Mouse (Mus musculus): Measurements from ENCODE around the gene Zc3h15.
"Not testable (repeated sequence)": the region's sequence is repeated elsewhere in the genome, so short reads cannot be mapped to it uniquely, and the experiment has no call there.

Zc3h15 gene

DNA sequence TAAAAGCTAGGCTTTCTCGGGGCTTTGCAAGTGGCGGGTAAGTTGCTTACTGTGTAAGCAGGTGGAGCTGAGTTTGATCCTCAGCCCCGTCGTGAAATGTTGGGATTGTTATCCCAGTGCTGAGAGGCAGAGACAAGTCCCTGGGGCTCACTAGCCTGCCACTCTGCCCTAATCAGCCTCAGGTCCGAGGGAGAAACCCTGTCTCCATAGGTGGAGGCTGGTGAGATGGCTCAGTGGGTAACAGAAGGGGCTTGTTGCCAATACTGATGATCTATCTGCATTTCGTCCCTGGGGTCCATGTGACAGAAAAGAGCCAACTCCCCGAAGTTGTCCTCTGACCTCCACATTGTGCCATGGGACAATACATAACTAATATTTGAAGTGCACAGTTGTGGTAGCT lies 30.2 kb downstream of the Zc3h15 start:
- no peak for DNase-seq (ENCODE audit: low spot score)

DNA sequence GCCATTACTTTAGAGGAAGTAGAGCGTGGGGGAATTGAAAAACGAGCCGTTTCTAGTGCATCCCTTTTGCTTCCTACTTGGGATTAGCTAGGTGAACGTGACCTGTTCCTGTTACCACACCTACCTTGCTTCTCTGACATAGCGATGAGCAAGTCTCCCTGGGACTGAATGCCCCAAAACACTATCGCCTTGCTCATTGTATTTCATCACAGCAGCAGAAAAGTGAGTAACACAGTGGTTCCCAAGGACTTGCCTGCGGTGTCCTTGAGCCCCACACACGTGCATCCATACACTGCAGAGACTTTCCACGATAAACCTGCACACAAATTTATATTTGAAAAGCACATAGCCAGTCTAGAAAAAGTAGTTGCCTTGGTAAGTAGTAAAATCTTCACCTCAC lies 30.7 kb downstream of the Zc3h15 start:
- DNase-seq (ENCODE audit: low spot score) = no peak

DNA sequence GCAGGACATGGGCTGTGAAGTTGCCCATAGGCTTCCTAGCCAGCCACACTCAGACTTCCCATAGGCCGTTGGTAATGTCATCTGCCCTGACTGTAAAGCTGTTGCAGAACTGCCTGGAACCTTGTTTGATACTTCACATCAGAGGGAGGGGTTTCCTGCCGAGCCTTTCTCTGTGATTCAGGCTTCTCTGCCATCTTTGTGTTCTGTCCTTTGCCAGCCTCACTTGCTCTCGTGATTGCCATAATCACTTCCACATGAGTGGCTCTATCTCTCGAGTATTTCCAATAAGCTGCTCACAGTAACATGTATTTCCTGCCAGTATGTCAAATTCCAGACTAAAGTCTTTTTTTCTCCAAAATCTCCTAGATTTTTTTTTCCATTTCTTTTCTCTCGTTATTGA lies 31.4 kb downstream of the Zc3h15 start:
- no peak for DNase-seq (ENCODE audit: low spot score)

DNA sequence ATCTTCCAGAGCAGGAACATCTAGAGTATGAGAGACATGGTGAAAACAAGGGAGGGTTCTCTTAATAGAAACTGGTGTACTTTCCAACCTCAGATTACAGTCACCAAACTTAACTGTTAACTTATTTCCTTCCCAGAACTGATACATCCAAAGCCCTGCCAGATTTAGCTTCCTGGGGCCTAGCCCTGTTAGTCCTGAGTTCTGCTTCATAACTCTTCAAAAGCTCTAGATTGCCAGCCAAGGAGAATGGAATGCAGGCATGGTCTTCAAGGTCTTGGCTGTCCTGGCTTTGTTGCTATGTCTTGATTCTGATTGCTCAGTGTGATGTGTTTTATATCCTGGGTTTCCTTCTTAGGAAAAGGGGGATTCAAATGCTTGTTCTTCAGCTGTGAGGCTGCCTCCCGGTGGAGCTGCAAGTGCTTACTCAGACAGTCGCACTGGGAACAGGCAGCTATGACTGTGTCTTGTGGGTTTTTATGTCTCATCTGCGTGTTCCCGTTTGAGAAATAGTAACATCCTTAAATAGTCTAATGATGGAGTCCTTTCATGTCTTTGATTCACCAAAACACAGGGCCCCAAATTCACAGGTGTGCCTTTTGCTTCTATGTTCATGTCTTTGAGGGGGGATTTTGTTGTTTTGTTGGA lies 32.1 kb downstream of the Zc3h15 start:
- no peak for DNase-seq (ENCODE audit: low spot score)

DNA sequence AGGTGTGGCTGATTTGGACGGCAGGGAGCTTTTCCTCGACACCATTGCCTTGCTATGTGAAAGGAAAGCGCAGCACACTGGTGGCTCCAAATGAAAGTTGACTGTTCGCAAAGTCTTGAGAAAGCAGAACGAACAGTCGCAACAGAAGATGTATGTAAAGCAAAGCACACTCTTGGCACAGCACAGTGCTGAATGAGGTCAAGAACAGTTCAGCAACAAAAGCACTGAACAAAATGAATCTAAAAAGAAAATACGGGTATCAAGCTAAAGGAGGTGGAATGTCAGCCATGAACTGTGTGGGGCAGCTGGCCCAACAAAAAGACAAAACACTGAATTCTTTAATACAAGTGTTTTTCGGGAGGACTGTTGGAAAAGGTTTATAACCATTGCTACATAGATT lies 37.1 kb downstream of the Zc3h15 start:
- DNase-seq (ENCODE audit: low spot score) = no peak

DNA sequence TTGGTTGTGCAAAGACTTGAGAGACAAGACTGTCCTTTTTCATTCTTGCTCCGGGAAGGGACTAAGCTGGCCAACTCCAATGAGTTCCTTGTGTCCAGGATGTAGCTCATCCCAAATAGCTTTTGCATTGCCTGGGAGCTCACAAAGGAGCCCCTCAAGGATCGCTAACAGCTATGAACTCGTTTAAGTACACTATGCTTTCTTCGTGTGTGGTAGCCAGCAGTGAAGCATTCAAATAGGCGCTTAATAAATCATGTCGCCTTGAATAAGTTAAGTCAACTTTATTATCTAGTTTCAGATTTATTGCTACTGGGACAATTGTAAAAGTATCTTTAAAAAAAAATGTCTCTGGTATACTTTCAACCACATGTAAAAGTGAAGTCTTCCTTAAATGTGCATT lies 37.5 kb downstream of the Zc3h15 start:
- DNase-seq (ENCODE audit: low spot score) = no peak

DNA sequence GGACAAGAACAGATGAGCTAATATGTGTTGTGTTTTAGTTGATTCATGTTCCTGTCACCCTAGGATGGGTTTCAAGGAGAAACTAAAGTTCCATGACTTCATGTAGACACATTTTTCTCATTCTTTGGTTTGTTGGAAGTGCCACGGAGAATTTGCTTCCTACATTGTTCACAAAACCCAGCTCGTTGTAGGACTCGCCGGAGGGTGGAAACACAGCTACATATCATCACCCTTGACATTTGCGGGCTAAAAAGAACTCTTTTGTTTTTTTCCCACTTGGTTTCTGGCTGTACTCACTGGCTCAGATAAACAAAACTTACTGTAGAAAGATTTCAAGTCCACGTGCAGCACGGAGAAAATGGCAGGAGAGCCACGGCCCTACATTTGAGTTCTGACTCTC lies 38.0 kb downstream of the Zc3h15 start:
- DNase-seq (ENCODE audit: low spot score) = no peak

DNA sequence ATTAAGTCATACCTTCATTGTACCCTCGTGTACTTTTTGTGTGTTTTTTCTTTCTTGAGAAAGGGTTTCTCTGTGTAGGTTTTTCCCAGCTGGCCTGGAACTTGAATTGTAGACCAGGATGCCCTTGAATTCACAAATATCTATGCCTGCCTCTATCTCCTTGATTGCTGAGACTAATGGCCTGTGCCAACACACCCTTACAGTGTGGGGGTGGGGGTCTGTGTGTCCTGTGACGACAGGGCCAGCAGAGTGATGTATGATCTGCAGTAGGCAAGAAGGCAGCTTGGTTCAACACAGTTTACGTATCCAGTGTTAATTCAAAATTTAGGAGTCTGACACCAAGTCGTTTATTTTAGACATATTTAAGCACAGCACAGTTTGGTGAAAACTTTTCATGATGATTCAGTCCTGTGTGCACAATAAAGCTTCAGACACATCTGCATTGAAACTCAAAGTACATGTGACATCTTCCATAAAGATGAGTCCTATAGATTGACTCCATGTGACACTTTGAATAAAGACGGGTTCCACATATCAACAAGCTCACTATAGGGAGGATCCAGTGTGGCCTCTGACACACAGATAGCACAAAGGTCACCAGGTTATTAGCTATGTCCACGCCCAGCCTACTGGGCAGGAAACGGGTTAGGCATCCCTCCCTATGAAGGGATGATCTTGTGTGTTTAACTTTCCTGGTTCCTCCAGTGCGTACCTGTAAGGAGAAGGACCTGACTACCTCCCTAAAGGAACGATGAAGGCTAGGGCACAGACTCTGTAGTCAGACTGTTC lies 39.7 kb downstream of the Zc3h15 start:
- no peak for DNase-seq (ENCODE audit: low spot score)

DNA sequence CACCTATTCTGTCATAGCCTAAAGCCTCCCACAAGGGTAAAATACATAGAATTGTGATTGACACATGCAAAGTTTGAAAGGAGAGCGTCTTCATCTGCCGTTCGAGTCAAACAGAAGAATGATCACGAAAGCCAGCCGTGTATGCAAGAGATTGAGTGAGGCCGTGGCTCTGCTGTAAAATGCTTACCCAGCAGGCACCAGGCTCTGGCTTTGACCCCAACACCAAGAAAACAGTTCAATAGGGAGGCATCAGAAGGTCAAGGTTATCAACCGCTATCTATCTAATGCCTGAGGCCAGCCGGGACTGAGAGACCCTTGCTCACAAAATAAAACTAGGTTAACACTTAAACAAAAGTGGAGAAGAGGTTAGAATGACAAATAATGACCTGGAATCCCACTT lies 40.5 kb downstream of the Zc3h15 start:
- DNase-seq (ENCODE audit: low spot score) = no peak

DNA sequence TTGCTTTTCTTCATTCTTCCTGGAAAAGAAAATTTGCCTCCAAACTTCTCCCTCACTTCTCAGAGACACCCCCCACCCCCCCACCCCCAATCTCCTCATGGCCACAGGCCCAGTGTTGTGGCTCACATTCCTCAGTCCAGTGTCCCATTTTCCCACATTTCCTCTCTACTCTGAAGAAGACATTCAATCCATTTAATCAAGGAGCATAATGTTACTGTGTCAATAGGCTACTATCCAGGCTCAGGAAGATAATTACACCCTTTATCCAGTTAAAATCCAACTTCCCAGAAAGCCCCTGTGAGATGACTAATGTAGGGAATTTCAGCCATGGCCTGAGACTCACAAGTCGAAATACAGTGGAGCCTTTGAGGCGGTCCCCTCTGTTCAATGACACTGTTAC lies 46.1 kb downstream of the Zc3h15 start:
- no peak for DNase-seq (ENCODE audit: low spot score)

DNA sequence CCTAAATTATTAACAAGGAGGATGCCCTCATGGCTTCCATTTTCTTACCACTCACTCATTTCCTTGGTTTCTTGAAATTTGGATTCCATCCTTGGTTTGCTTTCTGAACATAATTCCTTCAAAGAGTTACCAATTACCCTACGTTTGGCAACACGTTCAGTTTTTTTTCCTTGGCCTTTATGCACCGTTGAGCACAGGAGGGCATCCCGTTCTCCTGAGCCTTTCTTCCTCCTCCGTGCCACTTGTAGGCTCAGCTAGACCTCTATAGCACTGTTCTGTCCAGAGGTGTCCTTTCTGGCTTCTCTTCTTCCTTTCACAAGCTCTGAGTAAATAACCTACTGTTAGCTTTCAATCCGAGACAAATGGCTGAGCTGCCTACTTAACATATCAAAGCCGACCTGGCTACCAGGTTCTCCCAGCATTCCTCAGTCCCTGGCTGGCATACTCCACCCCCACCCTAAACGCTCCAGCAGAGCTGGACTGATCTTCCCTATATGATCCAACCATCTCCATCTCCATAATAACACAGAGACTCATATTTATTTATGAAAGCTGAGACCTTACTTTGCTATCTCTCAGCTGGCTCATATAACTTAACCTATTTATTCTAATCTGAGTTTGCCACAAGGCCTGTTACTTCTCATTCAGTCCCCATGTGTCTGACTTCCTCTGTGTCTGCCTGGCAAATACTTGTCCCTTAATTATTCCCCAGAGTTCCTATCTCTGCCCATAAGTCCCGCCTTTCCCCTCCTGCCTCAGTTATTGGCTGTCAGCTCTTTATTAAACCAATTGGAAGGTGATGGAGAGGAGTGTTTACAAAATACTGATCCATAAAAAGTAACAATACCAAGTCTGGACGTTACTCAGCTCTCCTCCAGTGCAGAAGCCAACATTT lies 48.7 kb downstream of the Zc3h15 start:
- DNase-seq (ENCODE audit: low spot score) = no peak

DNA sequence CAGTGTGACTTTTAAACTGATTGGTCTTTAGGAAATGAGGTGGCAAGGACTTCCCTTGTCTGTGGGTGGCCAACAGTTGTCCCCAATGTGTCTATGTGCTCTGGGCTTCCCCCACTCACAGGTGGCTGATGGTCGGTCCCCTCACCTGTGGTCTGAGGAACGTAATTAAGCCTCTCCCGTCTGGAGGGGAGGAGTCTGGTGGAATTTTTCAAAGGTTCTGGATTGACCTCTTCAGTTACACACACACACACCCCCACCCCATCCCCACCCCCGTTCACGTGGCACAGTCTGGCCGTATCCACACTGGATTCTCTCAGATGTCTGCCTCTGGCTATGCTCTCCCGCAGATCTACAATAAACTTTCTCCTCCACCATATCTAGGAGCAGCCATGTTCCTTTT lies 49.8 kb downstream of the Zc3h15 start:
- no peak for DNase-seq (ENCODE audit: low spot score)

DNA sequence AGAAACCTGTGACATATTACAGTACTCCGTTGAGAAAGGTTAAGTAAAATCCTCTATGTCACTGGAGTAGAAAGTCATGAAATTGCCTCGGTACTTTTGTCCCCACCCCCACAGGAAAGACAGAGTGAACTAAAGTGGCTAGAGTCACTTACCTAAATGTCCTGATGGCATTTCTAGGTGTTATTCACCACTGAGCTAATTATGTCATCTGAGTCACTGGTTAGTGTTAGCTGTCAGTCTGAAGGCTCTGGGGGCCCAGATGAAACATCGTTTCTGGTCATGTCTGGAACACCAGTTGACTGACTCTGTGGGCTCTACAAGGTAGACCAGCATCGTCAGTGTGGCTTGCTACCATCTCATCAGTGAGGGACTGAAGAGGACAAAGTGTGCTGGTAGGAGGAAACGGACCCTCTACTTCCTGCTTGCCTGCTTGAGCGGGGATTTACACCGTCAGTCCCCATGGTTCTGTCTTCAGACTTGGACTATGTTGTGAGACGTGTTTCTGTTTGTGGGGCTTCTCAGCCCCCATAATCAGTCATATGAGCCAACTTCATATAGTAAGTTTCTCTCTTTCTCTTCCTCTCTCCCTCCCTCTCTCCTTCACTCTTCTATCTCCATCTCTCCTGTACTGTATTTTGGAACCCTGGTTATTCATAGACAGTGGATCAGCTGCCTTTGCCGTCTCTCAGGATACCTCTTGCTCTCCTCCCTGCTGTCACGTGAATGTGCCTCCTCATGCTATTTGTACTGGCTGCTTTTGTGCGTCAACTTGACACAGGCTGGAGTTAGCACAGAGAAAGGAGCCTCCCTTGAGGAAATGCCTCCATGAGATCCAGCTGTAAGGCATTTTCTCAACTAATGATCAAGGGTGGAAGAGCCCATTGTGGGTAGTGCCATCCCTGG lies 51.4 kb downstream of the Zc3h15 start:
- no peak for DNase-seq (ENCODE audit: low spot score)

DNA sequence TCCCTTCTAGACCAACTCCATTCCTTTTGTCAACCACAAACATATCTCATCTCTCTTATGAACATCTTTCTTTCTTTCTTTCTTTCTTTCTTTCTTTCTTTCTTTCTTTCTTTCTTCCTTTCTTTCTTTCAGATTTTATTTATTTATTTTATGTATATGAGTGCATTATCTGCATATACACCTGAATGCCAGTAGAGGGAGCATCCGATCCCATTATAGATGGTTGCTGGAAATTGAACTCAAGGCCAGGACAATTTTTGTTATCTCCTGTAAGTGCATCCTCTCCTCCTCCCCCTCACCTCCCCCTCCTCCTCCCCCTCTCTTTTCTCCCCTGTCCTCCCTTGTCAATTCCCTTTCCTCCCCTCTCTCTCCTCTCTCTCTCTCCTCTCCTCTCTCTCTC lies 54.2 kb downstream of the Zc3h15 start:
- DNase-seq (ENCODE audit: low spot score) = no peak

DNA sequence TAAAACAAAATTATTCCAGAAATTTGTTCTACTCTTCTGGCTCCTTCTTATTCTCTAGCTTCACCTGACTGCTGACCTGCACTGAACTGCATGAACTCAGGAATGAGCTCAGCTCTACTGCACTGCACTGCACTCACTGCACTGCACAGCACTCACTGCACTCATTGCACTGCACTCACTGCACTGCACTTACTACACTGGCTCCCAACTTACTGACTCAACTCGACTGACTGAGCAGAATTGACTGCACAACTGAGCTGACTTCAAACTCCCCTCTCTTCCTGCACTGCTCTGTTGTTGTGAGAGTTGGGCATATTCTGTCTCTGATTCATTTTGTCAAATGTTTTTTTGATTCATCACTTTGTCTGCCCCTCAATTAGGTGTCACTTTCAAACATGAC lies 55.1 kb downstream of the Zc3h15 start:
- no peak for DNase-seq (ENCODE audit: low spot score)

DNA sequence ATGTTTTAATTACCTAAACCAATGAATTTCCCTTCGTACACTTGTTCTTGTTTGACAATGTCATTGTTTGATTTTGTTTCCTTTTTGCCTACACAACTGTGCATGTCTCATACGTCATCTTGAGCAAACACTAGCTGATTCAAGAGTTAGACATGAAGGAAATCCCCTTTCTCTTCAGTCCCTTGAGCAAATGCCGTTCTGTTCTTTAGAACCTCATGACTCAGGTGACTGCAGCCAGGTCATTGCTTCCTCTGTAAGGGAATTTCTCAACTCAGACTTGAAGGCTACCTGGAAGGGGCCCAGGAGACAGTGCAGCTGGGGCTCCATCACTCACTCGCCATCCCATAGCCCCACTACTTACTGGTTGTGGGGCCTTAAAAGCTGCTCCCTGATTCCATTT lies 56.4 kb downstream of the Zc3h15 start:
- DNase-seq (ENCODE audit: low spot score) = no peak

DNA sequence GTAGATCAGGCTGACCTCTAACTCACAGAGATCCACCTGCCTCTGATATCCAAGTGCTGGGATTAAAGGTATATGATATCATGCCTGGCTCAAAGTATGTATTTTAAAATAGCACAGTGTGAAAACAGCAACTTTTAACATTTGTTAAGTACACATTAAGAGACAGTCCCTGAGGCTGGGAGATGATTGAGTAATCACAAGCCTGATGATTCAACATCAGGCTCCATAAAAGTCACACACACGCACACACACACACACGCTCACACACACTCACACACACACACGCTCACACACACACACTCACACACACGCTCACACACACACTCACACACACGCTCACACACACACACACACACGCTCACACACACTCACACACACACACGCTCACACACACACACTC lies 58.2 kb downstream of the Zc3h15 start:
- no peak for DNase-seq (ENCODE audit: low spot score)

DNA sequence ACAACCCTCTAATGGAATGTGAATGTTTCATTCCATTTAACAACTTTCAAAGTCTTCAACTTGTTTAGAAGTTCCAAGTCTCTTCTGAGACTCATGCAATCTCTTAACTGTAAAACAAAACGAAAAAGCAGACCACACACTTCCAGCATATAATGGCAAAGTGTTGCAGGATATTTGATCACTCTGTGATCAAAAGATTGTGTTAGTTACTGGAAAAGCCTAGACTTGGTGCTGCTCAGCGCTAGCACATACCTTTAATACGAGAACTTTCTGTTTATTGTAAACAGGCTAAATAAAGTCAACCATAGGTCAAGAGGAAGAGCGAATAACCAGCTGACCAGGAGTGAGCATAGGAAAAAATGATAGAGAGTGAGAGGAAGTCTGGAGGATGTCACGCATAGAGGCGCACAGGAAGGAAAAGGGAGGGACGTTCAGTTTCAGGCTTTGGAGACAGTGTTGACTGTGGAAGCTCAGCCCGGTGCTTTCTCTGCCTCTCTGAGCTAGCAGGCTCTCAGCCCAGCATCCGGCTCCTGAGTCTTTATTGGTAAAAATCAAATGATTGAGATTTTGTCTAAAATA lies 61.4 kb downstream of the Zc3h15 start:
- no peak for DNase-seq (ENCODE audit: low spot score)

DNA sequence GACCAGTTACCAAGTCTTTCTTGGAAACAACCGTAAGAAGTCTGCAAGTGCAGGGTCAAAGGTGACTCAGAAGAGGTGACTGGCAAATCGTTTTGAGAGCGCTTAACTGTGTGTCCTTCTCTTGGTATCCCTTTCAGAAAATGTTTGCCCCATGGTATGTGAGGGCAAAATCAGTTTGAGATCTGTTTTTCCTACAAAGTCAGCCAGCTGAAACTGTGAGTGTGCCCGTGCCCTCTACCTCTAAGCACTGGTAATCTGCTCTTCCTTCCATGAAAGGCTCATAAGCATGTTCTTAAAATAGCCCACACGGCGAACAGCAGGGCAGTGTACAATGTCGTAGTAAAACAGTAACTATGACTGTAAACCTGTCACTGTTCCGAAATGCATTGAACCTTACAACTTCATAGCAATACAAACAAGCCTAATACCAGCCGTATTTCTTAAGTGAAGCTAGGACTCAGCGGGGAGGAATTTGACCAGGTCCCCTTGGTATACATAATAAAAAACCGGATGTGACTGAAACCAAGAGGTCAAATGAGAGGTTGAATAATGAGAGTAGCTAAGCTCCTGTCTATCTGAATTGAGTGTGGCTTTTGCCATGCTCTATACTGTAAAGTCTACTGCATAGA lies 65.8 kb downstream of the Zc3h15 start:
- no peak for DNase-seq (ENCODE audit: low spot score)

DNA sequence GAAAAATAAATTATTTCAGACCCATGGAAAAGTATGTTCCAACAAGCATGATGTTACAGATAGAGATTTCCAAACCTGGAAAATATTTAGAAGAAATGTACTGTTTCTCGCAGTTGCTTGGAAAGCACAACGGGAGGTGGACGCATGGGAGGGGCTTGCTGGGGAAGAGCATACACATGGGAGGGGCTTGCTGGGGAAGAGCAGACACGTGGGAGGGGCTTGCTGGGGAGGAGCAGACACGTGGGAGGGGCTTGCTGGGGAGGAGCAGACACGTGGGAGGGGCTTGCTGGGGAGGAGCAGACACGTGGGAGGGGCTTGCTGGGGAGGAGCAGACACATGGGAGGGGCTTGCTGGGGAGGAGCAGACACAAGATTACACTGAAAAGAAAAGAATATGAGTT lies 69.0 kb downstream of the Zc3h15 start:
- DNase-seq (ENCODE audit: low spot score) = not testable (repeated sequence)

DNA sequence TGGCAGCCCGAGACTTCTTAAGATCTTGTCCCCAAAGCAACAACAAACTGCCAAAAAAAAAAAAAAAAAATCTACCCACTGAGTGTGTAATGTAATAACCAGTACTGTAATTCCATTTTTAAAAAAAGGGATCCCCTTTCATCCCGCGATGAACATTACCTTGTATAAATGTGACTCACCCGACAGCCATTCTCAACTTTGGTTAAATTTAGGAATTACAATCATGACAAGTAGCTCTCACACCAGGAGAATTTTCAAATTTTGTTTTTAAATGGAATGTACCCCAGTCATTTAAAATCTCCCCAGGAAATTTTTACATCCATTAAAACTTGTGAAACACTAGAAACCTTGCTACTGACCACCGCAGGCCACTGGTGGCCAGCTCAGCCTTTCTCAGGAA lies 69.7 kb downstream of the Zc3h15 start:
- DNase-seq (ENCODE audit: low spot score) = no peak

All from layer of hippocampus, adult 11-12 months (tissue).